In the genomic region with DNA sequence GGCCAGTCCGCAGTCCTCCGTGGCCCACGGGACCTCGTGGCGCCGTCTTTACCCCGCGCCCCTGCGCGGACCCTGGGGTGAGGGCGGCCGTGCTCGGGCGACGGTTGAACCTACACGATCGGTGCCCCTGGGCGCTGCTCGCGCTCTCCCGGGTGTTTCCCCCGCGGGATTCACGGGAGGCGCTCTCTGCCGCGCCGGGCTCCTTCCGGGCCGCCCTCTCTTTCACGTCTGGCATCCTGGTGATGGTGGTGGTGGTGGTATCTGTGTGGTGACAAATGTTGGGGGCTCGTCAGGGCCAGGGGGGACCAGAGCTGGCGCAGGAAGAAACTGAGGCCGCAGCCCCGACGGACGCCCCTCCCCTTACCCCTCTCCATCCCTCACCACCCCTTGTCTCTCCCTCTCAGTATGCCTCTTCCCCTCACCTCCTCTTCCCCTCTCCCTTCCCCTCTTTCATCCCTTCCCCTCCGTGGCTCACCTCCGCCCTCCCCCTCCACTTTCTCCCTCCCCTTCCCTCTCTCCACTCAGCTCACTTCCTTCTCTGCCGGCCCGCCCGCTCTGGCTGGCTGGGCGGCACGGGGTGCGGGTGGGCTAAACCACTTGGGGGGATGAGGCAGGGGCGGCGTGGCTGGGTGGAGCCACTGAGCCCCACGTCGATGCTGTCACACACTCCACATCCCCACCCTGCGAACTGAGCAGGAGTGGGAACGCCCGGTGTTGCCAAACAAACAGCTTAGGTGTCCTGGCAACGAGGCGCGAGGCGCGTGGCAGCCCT, we compare ENCODE assay signal across 8 mouse cellular contexts. TPM values are rescaled to one million over a fixed set of nuclear protein-coding genes. Genes with fewer than 3 reads are reported as not detected.
DNase-seq lines count a peak whose midpoint lies in the region; ATAC-seq lines count a peak whose summit lies in the region.

A gene (minus strand): TSS at position 595 of the 772 bp plus-strand sequence.

- H3K9me3 ChIP-seq in heart, embryonic 16.5 days (replicated peaks; ENCODE audit: control insufficient read depth, low read length) = no peaks in the 10 kb centered on the region
- H3K9me3 ChIP-seq in limb, embryonic 12.5 days = no peaks in the 10 kb centered on the region
- no peaks in the 10 kb centered on the region for H3K9me3 ChIP-seq in midbrain, embryonic 12.5 days
- H3K9me3 ChIP-seq in stomach, embryonic 15.5 days = no peaks in the 10 kb centered on the region

- H3K4me2 ChIP-seq in heart, embryonic 16.5 days (ENCODE audit: low read depth, low read length) = peak within 1 kb of the TSS; percentile 77
- H3K4me2 ChIP-seq in limb, embryonic 12.5 days = peak within 1 kb of the TSS; percentile 100
- H3K4me2 ChIP-seq in midbrain, embryonic 12.5 days (replicated peaks) = peak within 1 kb of the TSS; percentile 94
- H3K4me2 ChIP-seq in stomach, embryonic 15.5 days = peak within 1 kb of the TSS; percentile 100

- H3K36me3 ChIP-seq in heart, embryonic 16.5 days (ENCODE audit: control insufficient read depth, insufficient read depth) = no peaks in the 10 kb centered on the region
- H3K36me3 ChIP-seq in limb, embryonic 12.5 days = no peaks in the 10 kb centered on the region
- no peaks in the 10 kb centered on the region for H3K36me3 ChIP-seq in midbrain, embryonic 12.5 days
- H3K36me3 ChIP-seq in stomach, embryonic 15.5 days = no peaks in the 10 kb centered on the region

- peak; percentile 24 to 39 for DNase-seq in adrenal gland, postnatal 36 days
- no peak for DNase-seq in adrenal gland, postnatal 10 days
- DNase-seq in 416B (ENCODE audit: low read depth) = peak; percentile 76
- DNase-seq in c-Kit-positive CD71-positive TER-119-negative erythroid progenitor cells, embryonic 14.5 days (ENCODE audit: low read depth) = peak; percentile 38

- ATAC-seq in heart, embryonic 16.5 days (replicated peaks; ENCODE audit: extremely low read depth, insufficient read depth, low FRiP score) = peak; percentile 34
- ATAC-seq in limb, embryonic 12.5 days (ENCODE audit: insufficient number of reproducible peaks, insufficient read depth, low FRiP score, low TSS enrichment, low read depth) = peak; percentile 83
- peak; percentile 85 for ATAC-seq in midbrain, embryonic 12.5 days (ENCODE audit: low FRiP score, low read depth)
- ATAC-seq in stomach, embryonic 15.5 days (ENCODE audit: insufficient read depth, low FRiP score, low read depth) = peak; percentile 72

- no peak within 1 kb of the TSS for H3K27ac ChIP-seq in heart, embryonic 16.5 days (ENCODE audit: low read length)
- 0 out of 2 replicates have a peak within 1 kb of the TSS, but pooled peaks have one; percentile 29 for H3K27ac ChIP-seq in limb, embryonic 12.5 days
- peak within 1 kb of the TSS; percentile 50 for H3K27ac ChIP-seq in midbrain, embryonic 12.5 days (replicated peaks)
- H3K27ac ChIP-seq in stomach, embryonic 15.5 days = no peak within 1 kb of the TSS

- H3K9ac ChIP-seq in heart, embryonic 16.5 days (ENCODE audit: low read length) = peak within 1 kb of the TSS; percentile 58
- H3K9ac ChIP-seq in limb, embryonic 12.5 days (replicated peaks) = peak within 1 kb of the TSS; percentile 69
- peak within 1 kb of the TSS; percentile 63 for H3K9ac ChIP-seq in midbrain, embryonic 12.5 days (replicated peaks)
- H3K9ac ChIP-seq in stomach, embryonic 15.5 days = peak within 1 kb of the TSS; percentile 48

- peak within 1 kb of the TSS; percentile 57 for H3K4me3 ChIP-seq in heart, embryonic 16.5 days (ENCODE audit: low read length)
- H3K4me3 ChIP-seq in limb, embryonic 12.5 days (replicated peaks) = peak within 1 kb of the TSS; percentile 69
- peak within 1 kb of the TSS; percentile 53 for H3K4me3 ChIP-seq in midbrain, embryonic 12.5 days
- peak within 1 kb of the TSS; percentile 68 for H3K4me3 ChIP-seq in stomach, embryonic 15.5 days (replicated peaks)

- 2% methylated on average over 57 of the region's 57 CpGs for WGBS in heart, embryonic 16.5 days
- 2% methylated on average over 57 of the region's 57 CpGs for WGBS in limb, embryonic 12.5 days
- 2% methylated on average over 56 of the region's 57 CpGs for WGBS in midbrain, embryonic 12.5 days
- 1% methylated on average over 53 of the region's 57 CpGs for WGBS in stomach, embryonic 15.5 days

- H3K27me3 ChIP-seq in heart, embryonic 16.5 days (ENCODE audit: control insufficient read depth, insufficient read depth, low read length) = 0 out of 2 replicates have a peak, but pooled peaks cover 3% of the 10 kb centered on the region
- peaks cover 23% of the 10 kb centered on the region for H3K27me3 ChIP-seq in limb, embryonic 12.5 days
- H3K27me3 ChIP-seq in midbrain, embryonic 12.5 days = peaks cover 49% of the 10 kb centered on the region
- H3K27me3 ChIP-seq in stomach, embryonic 15.5 days (replicated peaks) = no peaks in the 10 kb centered on the region

- H3K4me1 ChIP-seq in heart, embryonic 16.5 days (ENCODE audit: control insufficient read depth, insufficient read depth, low read length) = no peaks in the 10 kb centered on the region
- H3K4me1 ChIP-seq in limb, embryonic 12.5 days (replicated peaks) = peaks cover 17% of the 10 kb centered on the region
- H3K4me1 ChIP-seq in midbrain, embryonic 12.5 days = peaks cover 23% of the 10 kb centered on the region
- H3K4me1 ChIP-seq in stomach, embryonic 15.5 days = peaks cover 27% of the 10 kb centered on the region

RNA-seq across cellular contexts. Expression of the gene that starts here (rescaled TPM):
- total RNA-seq in adrenal gland, postnatal 36 days (2021) = not detected
- under 1 TPM; 0.24 to 0.57 TPM for total RNA-seq in adrenal gland, postnatal 10 days (2021)
- 0.71 and 1.9 TPM in 2 replicates for polyA plus RNA-seq in heart, embryonic 16.5 days (2015; fragmentation: Nextera tagmentation; extraction: Ambion mirVana)
- 1.2 and 1.4 TPM in 2 replicates for polyA plus RNA-seq in limb, embryonic 12.5 days (2016; fragmentation: Nextera tagmentation; extraction: Ambion mirVana)
- polyA plus RNA-seq in midbrain, embryonic 12.5 days (2016; fragmentation: Nextera tagmentation; extraction: Ambion mirVana) = 1.4 and 1.9 TPM in 2 replicates
- polyA plus RNA-seq in stomach, embryonic 15.5 days (2015; fragmentation: Nextera tagmentation; extraction: Ambion mirVana) = 2.2 and 2.8 TPM in 2 replicates

Comparison
In these comparisons a context has a peak if more than half of its experiments do, and no peak if none do; other contexts are left out.
1. Peak in DNase-seq in adrenal gland, postnatal 36 days; RNA of the gene not detected or under 1 TPM.
2. ATAC-seq: peak in every context shown above with its lines; median percentile 85 in midbrain, embryonic 12.5 days; 83 in limb, embryonic 12.5 days; 72 in stomach, embryonic 15.5 days; 34 in heart, embryonic 16.5 days.
3. H3K27ac ChIP-seq: peak in limb, embryonic 12.5 days (single experiment) and midbrain, embryonic 12.5 days (single experiment); none in heart, embryonic 16.5 days (single experiment) and stomach, embryonic 15.5 days (single experiment).
4. Peak in every context shown above with its lines, with median percentiles within 50 percentile points of each other: H3K4me2 ChIP-seq, H3K4me3 ChIP-seq and H3K9ac ChIP-seq.